Mouse (Mus musculus): Measurements from ENCODE around the gene Gigyf2.

DNA sequence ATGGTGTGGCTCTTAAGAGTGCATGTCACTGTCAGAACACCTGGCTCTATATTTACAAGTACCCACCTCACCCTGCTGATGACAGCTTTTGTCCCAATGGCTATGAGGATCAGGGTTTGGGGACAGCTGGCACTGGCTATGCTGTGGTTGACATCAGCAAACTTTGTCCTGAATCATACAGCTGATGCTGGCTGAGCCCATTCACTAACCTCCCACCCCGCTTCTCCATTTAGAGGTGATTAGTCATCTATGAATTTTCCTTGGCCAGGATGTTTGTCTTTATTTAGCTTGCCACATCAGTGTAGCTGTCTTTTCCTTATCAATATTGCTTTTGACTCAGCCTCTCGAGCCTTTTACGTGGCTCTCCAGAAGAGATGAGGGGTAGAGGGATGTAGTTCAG lies 165.5 kb downstream of the Gigyf2 start:
- no peak for TF ChIP-seq GATA1 (IDR thresholded peaks at IDR 0.05; ENCODE audit: borderline replicate concordance, low read length)
- TF ChIP-seq FLI1 (IDR thresholded peaks at IDR 0.05; ENCODE audit: low read length): no peak

Data from megakaryocyte, embryonic 14.5 days (primary cell).